8 mouse cellular contexts compared by ENCODE assay signal in the genomic region with DNA sequence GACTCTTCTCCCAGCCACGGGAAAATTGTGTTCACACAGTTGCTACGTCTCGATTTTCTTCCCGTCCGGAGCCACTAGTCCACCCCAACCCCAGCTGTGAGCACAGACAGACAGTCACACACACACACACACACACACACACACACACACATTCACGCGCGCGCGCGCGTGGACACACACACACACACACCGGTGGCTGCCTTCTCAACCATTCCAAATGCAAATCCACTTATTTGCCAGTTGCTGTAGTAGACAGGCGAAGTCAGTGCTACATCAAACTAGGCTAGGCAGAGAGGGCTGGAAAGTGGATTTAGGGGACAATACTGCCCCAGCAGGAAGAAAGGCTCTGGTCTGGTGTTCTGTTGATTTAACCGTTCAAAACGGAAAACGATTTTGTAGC.
DNase-seq lines count a peak whose midpoint lies in the region; ATAC-seq lines count a peak whose summit lies in the region.

No protein-coding gene starts in this region.

- H3K4me2 ChIP-seq in liver, embryonic 11.5 days, result peak overlapping the region; percentile 97
- H3K4me2 ChIP-seq in heart, embryonic 15.5 days, result peak overlapping the region; percentile 99
- H3K4me2 ChIP-seq in liver, embryonic 12.5 days, result peak overlapping the region; percentile 83

- peak; percentile 7 for DNase-seq in adrenal gland, postnatal 25 days
- no peak for DNase-seq in adrenal gland, adult 18-20 months (ENCODE audit: low spot score in 2 of 2)
- no peak for DNase-seq in liver, embryonic 11.5 days (ENCODE audit: low spot score)
- no peak for DNase-seq in liver
- DNase-seq in testis, postnatal 10 days (ENCODE audit: low spot score), result peak; percentile 51
- no peak for DNase-seq in gastrocnemius, adult 18-20 months (ENCODE audit: low spot score)

- no peaks in the 10 kb centered on the region for H3K9me3 ChIP-seq in liver, embryonic 11.5 days (ENCODE audit: control insufficient read depth, low read length)
- no peaks in the 10 kb centered on the region for H3K9me3 ChIP-seq in heart, embryonic 15.5 days (replicated peaks)
- H3K9me3 ChIP-seq in liver, embryonic 12.5 days (replicated peaks), result no peaks in the 10 kb centered on the region

- peaks cover 49% of the 10 kb centered on the region for H3K27me3 ChIP-seq in liver, embryonic 11.5 days (replicated peaks; ENCODE audit: control insufficient read depth, insufficient read depth, low read length)
- H3K27me3 ChIP-seq in heart, embryonic 15.5 days, result peaks cover 27% of the 10 kb centered on the region
- peaks cover 78% of the 10 kb centered on the region for H3K27me3 ChIP-seq in liver, embryonic 12.5 days (replicated peaks)

- H3K36me3 ChIP-seq in liver, embryonic 11.5 days (ENCODE audit: control insufficient read depth, insufficient read depth, low read length), result no peaks in the 10 kb centered on the region
- no peaks in the 10 kb centered on the region for H3K36me3 ChIP-seq in heart, embryonic 15.5 days
- H3K36me3 ChIP-seq in liver, embryonic 12.5 days, result no peaks in the 10 kb centered on the region

- no peak for ATAC-seq in liver, embryonic 11.5 days (replicated peaks; ENCODE audit: low FRiP score)
- no peak for ATAC-seq in heart, embryonic 15.5 days (replicated peaks; ENCODE audit: insufficient number of reproducible peaks, insufficient read depth, low FRiP score, low read depth)
- no peak for ATAC-seq in liver, embryonic 12.5 days

- WGBS in liver, embryonic 11.5 days, result 7% methylated on average over 17 of the region's 17 CpGs
- 5% methylated on average over 17 of the region's 17 CpGs for WGBS in heart, embryonic 15.5 days
- WGBS in liver, embryonic 12.5 days (ENCODE audit: insufficient replicate concordance), result 8% methylated on average over 17 of the region's 17 CpGs

- H3K4me3 ChIP-seq in liver, embryonic 11.5 days (ENCODE audit: low read depth, low read length), result peak overlapping the region; percentile 71
- peak overlapping the region; percentile 87 for H3K4me3 ChIP-seq in heart, embryonic 15.5 days
- H3K4me3 ChIP-seq in liver, embryonic 12.5 days, result peak overlapping the region; percentile 62; the same call in 1 of the 2 replicates

- no peaks in the 10 kb centered on the region for H3K4me1 ChIP-seq in liver, embryonic 11.5 days (replicated peaks; ENCODE audit: control insufficient read depth, insufficient read depth, low read length)
- H3K4me1 ChIP-seq in heart, embryonic 15.5 days (replicated peaks), result peaks cover 35% of the 10 kb centered on the region
- peaks cover 28% of the 10 kb centered on the region; the same call in 1 of the 2 replicates for H3K4me1 ChIP-seq in liver, embryonic 12.5 days

- no peak overlapping the region for H3K27ac ChIP-seq in liver, embryonic 11.5 days (ENCODE audit: low read depth, low read length)
- H3K27ac ChIP-seq in heart, embryonic 15.5 days, result peak overlapping the region; percentile 33; the same call in 1 of the 2 replicates
- H3K27ac ChIP-seq in liver, embryonic 12.5 days, result no peak overlapping the region

- H3K9ac ChIP-seq in liver, embryonic 11.5 days (ENCODE audit: low read depth, low read length), result no peak overlapping the region
- peak overlapping the region; percentile 62; the same call in 1 of the 2 replicates for H3K9ac ChIP-seq in heart, embryonic 15.5 days
- no peak overlapping the region for H3K9ac ChIP-seq in liver, embryonic 12.5 days

Comparison
In these comparisons a context has a peak if more than half of its experiments do, and no peak if none do; other contexts are left out.
1. DNase-seq: peak in adrenal gland, postnatal 25 days (single experiment) and testis, postnatal 10 days (single experiment); none in adrenal gland, adult 18-20 months (0 of 2), liver, embryonic 11.5 days (single experiment), liver (single experiment) and gastrocnemius, adult 18-20 months (single experiment).
2. Peak in every context shown above with its lines, with median percentiles within 50 percentile points of each other: H3K4me2 ChIP-seq and H3K4me3 ChIP-seq.